Mouse (Mus musculus) gastrocnemius, postnatal 36 days (tissue): Measurements from ENCODE around the gene Rftn1. TPM values are rescaled to one million over a fixed set of nuclear protein-coding genes. Genes with fewer than 3 reads are reported as not detected.

ENCODE experiments used
- DNase-seq, 2 experiments: peaks; one replicate each; pipeline ENCODE4 v3.0.0; 2022
- intact Hi-C: fragments of 180-260 bp; cut with DNase I; formaldehyde crosslinking; loops from one replicate; pipeline ENCODE4 v1.15.1; 2025
- total RNA-seq, 2 experiments: library from RNA; stranded (reverse); gene quantifications; 2 replicates each; pipeline ENCODE4 v1.2.3; 2021

Gene Rftn1
- total RNA-seq, 2 experiments from 2014 or later, result 22.0 to 22.8 TPM

DNA sequence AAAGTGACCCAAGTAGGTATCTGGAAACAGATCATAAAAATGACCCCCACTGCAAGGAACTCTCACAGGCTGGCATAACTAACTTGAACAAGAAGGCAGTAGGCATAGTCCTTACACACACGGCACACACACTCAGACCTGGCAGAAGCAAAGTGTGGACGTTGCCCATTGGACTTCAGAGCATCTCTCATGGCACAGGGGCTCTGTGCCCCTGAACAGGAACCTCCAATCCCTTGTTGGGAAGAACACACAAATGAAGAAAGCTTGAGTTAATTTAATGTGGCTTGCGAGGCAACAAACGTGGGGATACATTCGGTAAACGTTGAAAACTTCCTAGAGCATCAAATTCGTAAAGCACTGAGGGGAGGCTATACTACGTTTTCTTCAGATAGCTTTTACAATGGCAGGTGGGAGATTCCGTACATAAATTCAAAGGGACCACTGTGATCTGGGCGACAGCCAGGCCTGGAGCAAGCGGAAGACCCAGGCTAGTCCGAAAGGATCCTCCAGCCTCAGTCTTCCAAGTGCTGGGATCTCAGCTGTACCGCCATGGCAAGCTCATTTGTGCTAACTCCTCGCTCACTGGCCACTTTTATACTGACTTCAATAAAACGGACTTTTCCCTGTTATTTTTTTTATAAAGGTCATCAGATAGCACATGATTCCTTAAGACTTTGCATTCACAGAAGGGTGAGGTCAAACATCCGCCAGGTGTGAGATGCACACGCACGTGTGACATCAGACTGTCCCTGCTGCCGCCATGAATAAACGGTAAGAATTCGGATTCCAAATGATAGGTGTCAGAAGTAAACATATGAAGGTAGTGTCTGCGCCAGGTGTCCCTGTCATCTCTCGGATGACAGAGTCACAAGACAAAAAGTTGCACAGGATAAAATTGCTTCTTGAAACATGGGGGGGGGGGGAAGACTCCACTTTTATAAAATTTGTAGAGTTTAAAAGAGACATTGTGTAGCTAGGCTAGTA, 117.2 kb downstream of the Rftn1 start:
- intact Hi-C loops, result loop anchor here (5.0 kb wide), 2 partner anchors 44 to 71 kb away; no protein-coding TSS in a partner anchor
- no peak for DNase-seq

- intact Hi-C loops, result loop anchor here (5.0 kb wide), 2 partner anchors 46 to 69 kb away; no protein-coding TSS in a partner anchor
- DNase-seq, result no peak
These were observed 118.9 kb downstream of the Rftn1 start for GRCm38 (mm10) chr17:50071602-50071988.

GRCm38 (mm10) chr17:50070822-50071601, 119.5 kb downstream of the Rftn1 start:
- no peak for DNase-seq
- intact Hi-C loops, result loop anchor here (5.0 kb wide), 2 partner anchors 46 to 69 kb away; no protein-coding TSS in a partner anchor

DNA sequence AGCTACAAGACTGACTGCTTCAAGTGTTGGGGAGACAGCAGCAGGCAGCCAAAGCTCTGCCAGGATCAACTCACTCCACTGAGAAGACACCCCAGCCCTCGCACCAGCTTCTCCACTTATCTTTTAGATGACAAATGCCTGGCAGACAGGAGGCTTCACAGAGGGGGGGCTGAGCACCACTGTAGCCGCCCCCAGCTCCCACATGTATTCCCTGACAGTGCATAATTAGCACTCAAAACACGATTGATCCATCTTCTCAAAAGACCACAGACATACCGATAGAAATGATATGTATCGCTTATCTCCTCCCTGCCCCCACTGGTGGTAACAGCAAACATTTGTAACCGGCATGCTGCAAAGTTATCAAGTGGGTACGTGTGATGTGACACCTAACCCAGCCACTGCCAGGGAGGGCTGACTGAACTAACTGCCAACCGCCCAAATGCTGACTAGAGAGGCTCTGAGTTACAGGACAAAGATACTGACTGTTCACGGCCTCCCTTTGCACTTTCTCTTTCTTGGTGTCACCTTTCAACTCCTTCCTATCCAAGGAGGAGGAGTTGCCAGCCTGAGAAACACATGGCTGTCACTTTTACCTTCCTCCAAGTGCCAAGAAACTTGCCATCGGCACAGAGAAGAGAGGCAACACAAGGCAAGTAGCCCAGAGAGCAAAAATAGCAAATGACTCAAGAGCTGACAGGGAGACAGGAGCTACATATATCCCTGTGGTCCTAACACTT, 120.4 kb downstream of the Rftn1 start:
- peak in 1 of 2 experiments; percentile 38 for DNase-seq
- intact Hi-C loops, result loop anchor here (5.0 kb wide), 3 partner anchors 47 to 117 kb away; no protein-coding TSS in a partner anchor

DNA sequence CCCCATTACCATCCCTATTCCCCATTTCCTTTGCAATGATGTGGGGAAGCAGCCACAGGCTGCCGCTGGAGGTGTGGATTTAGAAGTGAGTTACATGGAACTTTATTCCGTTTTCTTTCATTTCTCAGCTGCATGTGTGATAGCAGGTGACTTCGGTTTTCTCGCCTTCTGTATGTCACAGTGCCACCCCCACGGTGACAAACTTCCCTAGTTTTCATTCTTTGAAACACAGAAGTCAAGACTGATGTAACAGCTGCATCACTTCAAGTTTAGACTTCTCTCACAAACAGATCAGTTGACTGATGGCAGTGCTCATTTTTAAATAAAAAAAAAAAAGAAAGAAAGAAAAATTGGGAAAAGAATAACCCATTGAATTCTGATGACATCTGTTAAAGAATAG, 121.3 kb downstream of the Rftn1 start:
- no peak for DNase-seq
- intact Hi-C loops, result loop anchor here (5.0 kb wide), 1 partner anchor 118 kb away; no protein-coding TSS in a partner anchor

- intact Hi-C loops, result loop anchor here (5.0 kb wide), 1 partner anchor 119 kb away; no protein-coding TSS in a partner anchor
- no peak for DNase-seq
These were observed 121.8 kb downstream of the Rftn1 start for GRCm38 (mm10) chr17:50068681-50069138.

- intact Hi-C loops, result loop anchor here (5.0 kb wide), 1 partner anchor 119 kb away; no protein-coding TSS in a partner anchor
- no peak for DNase-seq
These were observed 122.4 kb downstream of the Rftn1 start for GRCm38 (mm10) chr17:50067774-50068680.

- intact Hi-C loops, result loop anchor here (5.0 kb wide), 1 partner anchor 120 kb away; no protein-coding TSS in a partner anchor
These were observed 123.4 kb downstream of the Rftn1 start for GRCm38 (mm10) chr17:50066822-50067713.

GRCm38 (mm10) chr17:50063832-50064627, 126.4 kb downstream of the Rftn1 start:
- intact Hi-C loops, result no loop called here
- no peak for DNase-seq

More at GRCm38 (mm10) chr17:50066822-50067713, 123.4 kb downstream of the Rftn1 start:
- no peak for DNase-seq

DNA sequence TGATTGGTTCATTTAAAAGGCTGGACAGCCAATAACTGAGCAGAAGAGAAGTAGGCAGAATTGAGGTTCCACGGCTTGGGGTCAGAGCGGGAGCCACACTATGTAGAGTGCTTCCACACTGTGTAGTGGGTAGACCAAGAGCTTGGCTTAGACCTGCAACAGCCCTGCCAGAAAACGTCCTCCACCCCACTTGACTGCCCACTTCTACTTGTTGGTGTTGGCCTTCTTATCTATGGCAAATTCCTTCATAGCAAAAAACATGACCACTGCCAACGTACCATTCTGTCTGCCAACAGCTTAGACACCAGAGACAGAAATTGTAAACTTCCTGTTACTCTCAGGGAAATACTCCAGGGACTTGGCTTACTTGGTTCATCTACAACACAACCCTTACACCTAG, 127.8 kb downstream of the Rftn1 start:
- DNase-seq, result no peak
- intact Hi-C loops, result no loop called here

GRCm38 (mm10) chr17:50061446-50061845, 129.0 kb downstream of the Rftn1 start:
- intact Hi-C loops, result no loop called here
- DNase-seq, result no peak

GRCm38 (mm10) chr17:50060220-50060619, 130.3 kb downstream of the Rftn1 start:
- intact Hi-C loops, result no loop called here
- DNase-seq, result no peak

GRCm38 (mm10) chr17:50059417-50059816, 131.1 kb downstream of the Rftn1 start:
- no peak for DNase-seq
- intact Hi-C loops, result no loop called here

DNA sequence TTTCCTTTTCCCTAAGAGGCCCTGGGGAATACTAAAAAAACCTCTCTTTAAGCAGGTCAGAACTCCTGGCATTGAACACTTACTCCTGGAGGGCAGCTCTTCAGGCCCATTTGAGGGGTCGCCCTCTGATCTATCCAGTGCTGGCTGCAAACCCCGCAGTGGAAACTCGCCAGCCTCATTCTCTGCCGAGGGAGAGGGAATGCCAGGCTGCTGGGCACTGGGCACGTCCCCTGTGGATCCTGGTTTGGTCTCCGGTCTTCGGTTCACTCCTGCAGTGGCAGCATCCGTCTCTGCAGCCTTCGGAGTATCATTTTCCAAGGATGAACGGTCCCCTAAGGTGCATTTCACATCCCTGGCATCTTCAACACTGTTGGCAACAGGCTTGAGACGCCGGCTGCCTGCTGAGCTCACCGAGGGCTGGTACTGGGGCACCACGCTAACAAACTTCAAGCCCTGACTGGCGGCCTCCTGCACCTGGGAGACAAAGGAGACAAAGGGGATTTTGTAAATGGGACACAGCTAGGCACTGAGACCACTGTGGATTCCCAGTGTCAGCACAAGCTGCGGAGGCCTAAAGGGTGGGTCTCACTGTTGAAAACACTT, 135.2 kb downstream of the Rftn1 start:
- intact Hi-C loops, result no loop called here
- peak in 1 of 2 experiments; percentile 17 for DNase-seq

DNA sequence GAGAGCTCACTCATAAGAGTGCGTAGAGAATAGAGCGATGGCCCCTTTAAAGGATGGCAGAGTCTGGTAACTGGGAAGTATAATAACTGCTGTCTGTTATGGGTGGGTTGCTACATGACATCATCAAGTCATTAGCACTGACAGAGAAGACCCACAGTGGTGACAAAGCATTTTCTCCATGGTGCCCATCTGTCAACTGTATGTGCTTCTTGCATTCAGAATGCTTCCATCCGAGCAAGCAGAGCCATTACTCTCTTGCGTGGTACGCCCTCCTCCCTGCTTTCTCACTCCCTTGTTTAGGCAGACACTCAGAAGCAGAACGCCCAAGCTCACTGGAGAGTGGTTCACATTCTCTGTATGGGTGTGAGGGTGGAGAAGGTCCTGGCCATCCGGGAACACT, 135.9 kb downstream of the Rftn1 start:
- intact Hi-C loops, result loop anchor here (5.0 kb wide), 1 partner anchor 47 kb away; no protein-coding TSS in a partner anchor
- DNase-seq, result no peak

GRCm38 (mm10) chr17:50053961-50054360, 136.5 kb downstream of the Rftn1 start:
- intact Hi-C loops, result loop anchor here (5.0 kb wide), 1 partner anchor 47 kb away; no protein-coding TSS in a partner anchor
- no peak for DNase-seq
